Mouse (Mus musculus) erythroblast, embryonic 14.5 days (primary cell): ENCODE data around the gene Rps6kb1.

ENCODE experiments used
- GATA1 ChIP-seq: IDR thresholded peaks from 2 replicates; pipeline ENCODE4 v1.6.1; 2012; ENCODE audit warnings: low read length, inconsistent platforms, mixed read lengths
- TAL1 ChIP-seq: IDR thresholded peaks from 3 replicates; pipeline ENCODE4 v1.6.1; 2012; ENCODE audit warnings: low read length, inconsistent platforms, mixed read lengths

DNA sequence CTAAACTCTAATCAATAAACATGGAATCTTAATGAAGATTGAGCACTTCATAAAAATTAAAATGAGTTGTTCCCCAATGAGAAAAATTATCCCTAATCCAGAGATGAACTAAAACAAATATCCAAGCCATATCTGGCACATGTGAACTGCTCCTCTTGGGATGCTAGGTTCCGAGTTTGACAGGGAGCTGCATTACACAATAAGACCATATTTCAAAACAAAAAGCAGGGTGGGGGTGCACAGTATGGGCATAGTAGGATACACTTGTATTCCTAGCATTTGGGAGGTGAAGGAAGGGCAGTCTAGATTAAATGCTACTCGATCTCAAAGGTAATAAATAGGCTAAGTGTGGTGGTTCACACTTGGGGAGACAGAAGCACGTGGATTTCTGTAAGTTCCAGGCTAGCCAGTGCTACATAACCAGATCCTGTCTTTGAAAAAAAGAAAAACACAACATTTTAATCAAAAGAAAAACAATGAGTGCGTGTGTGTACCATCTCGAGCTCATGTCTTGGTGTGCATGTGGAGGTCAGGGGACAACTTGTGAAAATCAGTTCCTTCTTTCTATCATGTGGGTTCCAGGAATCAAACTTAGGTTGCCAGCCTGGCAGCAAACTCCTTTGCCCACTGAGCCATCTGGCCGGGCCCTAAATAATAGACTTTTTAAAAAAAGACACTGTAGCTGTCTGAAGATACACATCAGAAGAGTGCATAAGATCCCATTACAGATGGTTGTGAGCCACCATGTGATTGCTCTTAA is 4.7 kb downstream of the Rps6kb1 start:
- TF ChIP-seq GATA1 (no peak), TAL1 (no peak)
